Mouse (Mus musculus) spleen, adult 2 months (tissue): Measurements from ENCODE around the gene Fbxw9. TPM values are rescaled to one million over a fixed set of nuclear protein-coding genes. Genes with fewer than 3 reads are reported as not detected.

Experiments
- DNase-seq, 2 experiments: peaks; one replicate each; pipeline versions ENCODE4 v3.0.0 to v3.0.0-alpha.2; 2012 to 2021; ENCODE audit warnings: low spot score in 2 of 2, low read depth in 1 of 2
- H3K27ac ChIP-seq: fragments of 200-500 bp; 2 replicates; pipeline ENCODE4 v1.5.1; 2012; ENCODE audit warnings: low read length, inconsistent platforms; ENCODE audit not compliant: insufficient read depth
- H3K27me3 ChIP-seq: fragments of 200-500 bp; 2 replicates; pipeline ENCODE4 v1.6.1; 2012; ENCODE audit warnings: mild to moderate bottlenecking, moderate library complexity, low read length, inconsistent platforms; ENCODE audit not compliant: control insufficient read depth, insufficient read depth
- H3K36me3 ChIP-seq: fragments of 200-500 bp; 2 replicates; pipeline ENCODE4 v1.6.1; 2012; ENCODE audit warnings: mild to moderate bottlenecking, low read length, inconsistent platforms; ENCODE audit not compliant: control insufficient read depth, insufficient read depth
- H3K4me1 ChIP-seq: fragments of 200-500 bp; 2 replicates; pipeline ENCODE4 v1.6.1; 2011; ENCODE audit warnings: inconsistent platforms; ENCODE audit not compliant: control insufficient read depth, insufficient read depth, insufficient read length
- H3K4me3 ChIP-seq: fragments of 200-500 bp; 2 replicates; pipeline ENCODE4 v1.5.1; 2011; ENCODE audit warnings: mild to moderate bottlenecking, inconsistent platforms; ENCODE audit not compliant: insufficient read depth, insufficient read length; ENCODE audit errors: extremely low read depth
- CTCF ChIP-seq: fragments of 200-500 bp; IDR thresholded peaks from 2 replicates; pipeline ENCODE4 v1.5.1; 2011; ENCODE audit warnings: mild to moderate bottlenecking, inconsistent platforms; ENCODE audit not compliant: insufficient read depth, insufficient read length, insufficient replicate concordance; ENCODE audit errors: extremely low read depth
- POLR2A ChIP-seq: fragments of 200-500 bp; IDR thresholded peaks from 2 replicates; pipeline ENCODE4 v1.6.1; 2011; ENCODE audit warnings: low read depth, low read length, inconsistent platforms
- WGBS: fragments of 180-500 bp; shearing (Covaris S2); methylation state at CpG from one replicate; pipeline ENCODE4 v1.1.7; 2018; 5-methylcytosine and 5-hydroxymethylcytosine counted together
- polyA plus RNA-seq: library from polyadenylated mRNA; depleted of rRNA; stranded (reverse); fragments of >200 nt; gene quantifications from 2 replicates; pipeline ENCODE4 v1.2.3, GENCODE M21; 2012; rRNA removed

Gene Fbxw9
- polyA plus RNA-seq, 1 experiment: 18.8 TPM

DNA sequence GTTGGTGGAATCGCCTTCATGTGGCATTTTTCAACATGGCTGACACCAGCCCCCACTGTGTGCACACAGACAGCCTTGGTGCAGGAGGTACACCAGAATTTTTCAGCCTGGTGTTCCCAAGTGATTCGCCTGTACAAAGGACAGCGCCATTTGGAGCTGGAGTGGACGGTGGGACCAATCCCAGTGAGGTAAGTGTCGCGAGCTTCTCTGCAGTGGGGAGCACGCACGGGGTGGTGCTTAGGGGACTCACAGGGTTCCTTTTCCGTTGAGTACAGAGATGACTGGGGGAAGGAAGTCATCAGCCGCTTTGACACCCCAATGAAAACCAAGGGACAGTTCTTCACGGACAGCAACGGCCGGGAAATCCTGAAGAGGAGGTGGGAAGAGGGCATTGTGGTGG is 35.2 kb downstream of the Fbxw9 start:
- Histone ChIP-seq H3K4me3 (no peak overlapping the region), H3K27me3 (no peaks in the 10 kb centered on the region), H3K27ac (no peak overlapping the region), H3K36me3 (peaks cover 57% of the 10 kb centered on the region), H3K4me1 (no peaks in the 10 kb centered on the region)
- 90% methylated on average over 13 of the region's 13 CpGs for WGBS
- TF ChIP-seq POLR2A (no peak), CTCF (no peak)
- no peak for DNase-seq

DNA sequence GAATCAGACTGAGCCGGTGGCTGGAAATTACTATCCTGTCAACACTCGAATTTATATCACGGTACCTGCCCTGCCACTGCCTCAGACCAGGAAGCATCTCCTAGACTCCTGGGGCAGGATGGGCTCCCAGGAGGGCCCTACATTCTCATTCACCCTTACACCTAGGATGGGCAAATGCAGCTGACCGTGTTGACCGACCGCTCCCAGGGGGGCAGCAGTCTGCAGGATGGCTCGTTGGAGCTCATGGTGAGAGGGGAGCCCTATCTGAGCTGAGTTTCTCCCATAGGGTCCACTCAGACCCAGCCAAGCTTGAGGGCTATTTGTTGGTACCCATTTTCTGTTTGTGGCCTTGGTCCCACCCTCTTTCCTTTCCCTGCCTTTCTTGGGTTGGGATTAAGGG is 35.7 kb downstream of the Fbxw9 start:
- peaks cover 57% of the 10 kb centered on the region for H3K36me3 ChIP-seq

DNA sequence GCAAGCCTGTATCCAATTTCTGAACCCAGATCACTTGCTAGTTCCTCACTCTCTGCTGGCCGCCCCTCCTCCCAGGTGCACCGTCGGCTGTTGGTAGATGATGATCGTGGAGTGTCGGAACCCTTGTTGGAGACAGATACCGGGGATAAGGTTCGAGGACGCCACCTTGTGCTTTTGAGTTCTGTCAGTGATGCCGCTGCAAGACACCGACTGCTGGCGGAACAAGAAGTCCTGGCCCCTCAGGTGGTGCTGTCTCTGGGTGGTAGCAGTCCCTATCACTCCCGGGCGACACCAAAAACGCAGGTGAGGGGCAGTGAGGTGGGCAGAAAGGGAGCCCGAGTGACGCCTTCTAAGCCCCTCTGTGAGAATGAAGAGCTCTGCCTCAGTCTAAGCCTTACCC is 36.3 kb downstream of the Fbxw9 start:
- H3K36me3 ChIP-seq: peaks cover 55% of the 10 kb centered on the region

More for the DNA sequence above, 35.7 kb downstream of the Fbxw9 start:
- 91% methylated on average over 7 of the region's 7 CpGs for WGBS
- Histone ChIP-seq H3K27me3 (no peaks in the 10 kb centered on the region), H3K4me3 (no peak overlapping the region), H3K27ac (no peak overlapping the region), H3K4me1 (no peaks in the 10 kb centered on the region)
- no peak for TF ChIP-seq CTCF
- TF ChIP-seq POLR2A: no peak
- DNase-seq: no peak

DNA sequence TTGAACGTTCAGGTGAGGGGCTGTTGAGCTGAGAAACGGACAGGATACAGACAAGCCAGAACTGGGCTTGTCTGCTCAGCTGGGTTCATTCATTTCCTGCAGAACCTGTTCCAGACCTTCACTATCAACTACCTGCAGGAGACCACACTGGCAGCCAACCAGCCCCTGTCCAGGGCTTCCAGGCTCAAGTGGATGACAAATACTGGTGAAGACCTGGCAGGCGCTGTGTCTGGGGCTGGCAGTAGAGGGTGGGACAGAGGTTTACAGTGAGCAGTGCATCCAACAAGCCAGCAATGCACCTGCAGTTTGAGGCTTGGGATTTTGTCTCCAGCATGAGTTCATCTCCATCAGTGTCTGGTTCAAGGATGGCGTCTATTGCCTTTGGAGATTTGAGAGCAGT is 37.0 kb downstream of the Fbxw9 start:
- Histone ChIP-seq H3K36me3 (peaks cover 50% of the 10 kb centered on the region), H3K27ac (no peak overlapping the region), H3K4me3 (no peak overlapping the region), H3K27me3 (no peaks in the 10 kb centered on the region), H3K4me1 (no peaks in the 10 kb centered on the region)
- TF ChIP-seq POLR2A: no peak
- no peak for TF ChIP-seq CTCF
- WGBS: 88% methylated on average over 4 of the region's 4 CpGs
- DNase-seq: no peak

More for the DNA sequence above, 36.3 kb downstream of the Fbxw9 start:
- no peak for TF ChIP-seq CTCF
- TF ChIP-seq POLR2A: no peak
- no peak for DNase-seq
- H3K27ac ChIP-seq: no peak overlapping the region
- 97% methylated on average over 16 of the region's 16 CpGs for WGBS
- H3K4me3 ChIP-seq: no peak overlapping the region
- no peaks in the 10 kb centered on the region for H3K4me1 ChIP-seq
- no peaks in the 10 kb centered on the region for H3K27me3 ChIP-seq

DNA sequence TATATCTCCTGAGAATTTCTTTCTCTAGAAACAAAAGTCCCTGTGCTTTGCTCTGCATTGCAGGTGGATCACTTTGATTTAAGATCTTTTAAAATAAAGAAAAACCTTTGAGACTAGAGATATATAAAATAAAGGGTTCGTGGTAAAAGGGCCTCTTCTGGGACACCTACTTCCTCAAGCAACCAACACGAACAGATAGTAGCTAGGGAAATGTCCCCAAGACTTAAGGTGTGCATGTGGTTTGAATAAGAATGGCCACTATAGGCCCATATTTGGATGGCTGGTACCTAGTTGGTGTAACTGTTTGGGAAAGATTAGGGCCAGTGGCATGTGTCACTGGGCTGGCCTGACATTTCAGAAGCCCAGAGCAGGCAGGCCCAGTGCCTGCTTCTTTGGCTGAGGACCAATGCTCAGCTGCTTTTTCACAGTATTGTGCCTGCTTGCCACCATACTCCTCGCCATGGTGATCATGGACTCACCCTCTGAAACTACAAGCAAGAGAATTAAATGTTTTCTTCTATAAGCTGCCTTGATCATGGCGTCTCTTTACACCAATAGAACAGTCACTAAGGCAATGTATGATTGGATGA is 40.3 kb downstream of the Fbxw9 start:
- no peak for DNase-seq
- Histone ChIP-seq H3K4me3 (no peak overlapping the region), H3K27ac (no peak overlapping the region), H3K4me1 (no peaks in the 10 kb centered on the region), H3K36me3 (peaks cover 24% of the 10 kb centered on the region), H3K27me3 (no peaks in the 10 kb centered on the region)
- TF ChIP-seq CTCF (no peak), POLR2A (no peak)
- 67% methylated on average over 4 of the region's 4 CpGs for WGBS

DNA sequence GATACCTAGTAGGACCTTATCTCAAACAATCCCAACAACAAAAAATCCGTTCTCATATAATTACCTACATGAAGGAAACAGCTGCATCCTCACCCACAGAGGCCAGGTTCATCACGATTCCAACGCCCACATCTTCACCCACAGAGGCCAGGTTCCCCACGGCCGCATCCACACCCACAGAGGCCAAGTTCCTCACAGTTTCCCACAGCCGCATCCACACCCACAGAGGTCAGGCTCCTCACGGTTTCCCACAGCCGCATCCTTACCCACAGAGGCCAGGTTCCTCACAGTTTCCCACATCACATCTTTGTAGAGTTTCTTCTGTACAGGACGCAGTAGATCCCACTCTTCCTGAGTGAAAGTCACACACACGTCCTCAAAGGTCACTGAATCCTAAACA is 53.4 kb downstream of the Fbxw9 start:
- no peak for TF ChIP-seq CTCF
- no peak for TF ChIP-seq POLR2A
- WGBS: 82% methylated on average over 10 of the region's 10 CpGs
- H3K36me3 ChIP-seq: no peaks in the 10 kb centered on the region
- H3K4me3 ChIP-seq: no peak overlapping the region
- H3K27me3 ChIP-seq: no peaks in the 10 kb centered on the region
- no peak for DNase-seq
- H3K27ac ChIP-seq: no peak overlapping the region
- H3K4me1 ChIP-seq: no peaks in the 10 kb centered on the region

DNA sequence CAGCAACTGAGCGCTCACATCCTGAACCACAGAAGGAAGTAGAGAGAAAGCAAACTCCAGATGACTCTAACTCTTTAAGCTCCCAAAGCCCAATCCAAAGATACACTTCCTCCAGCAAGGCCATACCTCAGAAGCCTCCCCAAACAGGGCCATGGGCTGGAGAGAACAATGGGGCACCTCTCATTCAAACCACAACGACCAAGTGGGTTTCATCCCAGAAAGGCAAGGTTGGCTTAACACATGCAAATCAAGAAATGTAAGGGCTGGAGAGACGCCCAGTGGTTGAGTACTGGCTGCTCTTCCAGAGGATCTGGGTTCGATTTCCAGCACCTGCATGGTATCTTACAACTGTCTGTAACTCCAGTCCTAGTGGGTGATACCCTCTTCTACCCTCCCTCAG is 55.6 kb downstream of the Fbxw9 start:
- Histone ChIP-seq H3K4me1 (no peaks in the 10 kb centered on the region), H3K27ac (no peak overlapping the region), H3K4me3 (no peak overlapping the region), H3K27me3 (no peaks in the 10 kb centered on the region), H3K36me3 (no peaks in the 10 kb centered on the region)
- TF ChIP-seq CTCF (no peak), POLR2A (no peak)
- 65% methylated on average over 4 of the region's 4 CpGs for WGBS
- no peak for DNase-seq

Other genes starting within 250 kb of the Fbxw9 start
- gene Dand5, start 237.2 kb upstream of the Fbxw9 start, polyA plus RNA-seq: 1.6 and 1.8 TPM in 2 replicates
- gene Gadd45gip1, start 228.5 kb upstream of the Fbxw9 start, polyA plus RNA-seq: 20.3 and 61.4 TPM in 2 replicates
- 125 and 162 TPM in 2 replicates for gene Rad23a, start 219.4 kb upstream of the Fbxw9 start, polyA plus RNA-seq
- gene Calr, start 213.1 kb upstream of the Fbxw9 start, polyA plus RNA-seq: 112 and 116 TPM in 2 replicates
- gene Farsa, start 203.1 kb upstream of the Fbxw9 start, polyA plus RNA-seq: 50.3 and 55.0 TPM in 2 replicates
- gene Syce2, start 187.9 kb upstream of the Fbxw9 start, polyA plus RNA-seq: 1.8 and 2.0 TPM in 2 replicates
- 44.2 and 48.3 TPM in 2 replicates for gene Gcdh, start 166.1 kb upstream of the Fbxw9 start, polyA plus RNA-seq
- gene Klf1, start 158.1 kb upstream of the Fbxw9 start, polyA plus RNA-seq: 46.5 and 70.0 TPM in 2 replicates
- 43.4 and 44.9 TPM in 2 replicates for gene Dnase2a, start 151.5 kb upstream of the Fbxw9 start, polyA plus RNA-seq
- gene Mast1, start 122.7 kb upstream of the Fbxw9 start, polyA plus RNA-seq: 0.70 and 0.74 TPM in 2 replicates
- not detected in 2 replicates for gene Rtbdn, start 113.1 kb upstream of the Fbxw9 start, polyA plus RNA-seq
- gene Gm49661, start 90.6 kb upstream of the Fbxw9 start, polyA plus RNA-seq: not detected in 2 replicates
- gene Prdx2, start 90.5 kb upstream of the Fbxw9 start, polyA plus RNA-seq: 149 and 164 TPM in 2 replicates
- 34.2 and 35.6 TPM in 2 replicates for gene Rnaseh2a, start 90.3 kb upstream of the Fbxw9 start, polyA plus RNA-seq
- 89.2 and 154 TPM in 2 replicates for gene Junb, start 81.3 kb upstream of the Fbxw9 start, polyA plus RNA-seq
- 3.6 and 3.9 TPM in 2 replicates for gene Hook2, start 69.5 kb upstream of the Fbxw9 start, polyA plus RNA-seq
- not detected in 2 replicates for gene Best2, start 45.5 kb upstream of the Fbxw9 start, polyA plus RNA-seq
- gene Asna1, start 34.8 kb upstream of the Fbxw9 start, polyA plus RNA-seq: 71.6 and 72.0 TPM in 2 replicates
- gene Trir, start 33.2 kb upstream of the Fbxw9 start, polyA plus RNA-seq: 87.8 and 137 TPM in 2 replicates
- 40.0 and 47.5 TPM in 2 replicates for gene Tnpo2, start 23.1 kb upstream of the Fbxw9 start, polyA plus RNA-seq
- gene Gm5741, start 7.9 kb downstream of the Fbxw9 start, polyA plus RNA-seq: 0.48 and 1.4 TPM in 2 replicates
- 40.6 and 84.9 TPM in 2 replicates for gene Dhps, start 11.7 kb downstream of the Fbxw9 start, polyA plus RNA-seq
- 68.5 and 73.6 TPM in 2 replicates for gene Wdr83os, start 20.7 kb downstream of the Fbxw9 start, polyA plus RNA-seq
- 20.6 and 26.3 TPM in 2 replicates for gene Wdr83, start 21.3 kb downstream of the Fbxw9 start, polyA plus RNA-seq
- gene Man2b1, start 23.2 kb downstream of the Fbxw9 start, polyA plus RNA-seq: 163 and 165 TPM in 2 replicates
- gene Zfp791, start 63.0 kb downstream of the Fbxw9 start, polyA plus RNA-seq: 0.05 and 0.11 TPM in 2 replicates
- gene Cks1brt, start 91.9 kb downstream of the Fbxw9 start, polyA plus RNA-seq: 0.04 TPM in 1 of 2 replicates, not detected in the other
- not detected in 2 replicates for gene Olfr371, start 165.9 kb downstream of the Fbxw9 start, polyA plus RNA-seq
- gene Orc6, start 239.6 kb downstream of the Fbxw9 start, polyA plus RNA-seq: 8.3 and 8.6 TPM in 2 replicates
- gene Vps35, start 239.7 kb downstream of the Fbxw9 start, polyA plus RNA-seq: 4.9 and 5.9 TPM in 2 replicates